Mouse (Mus musculus) inflammation-experienced regulatory T-cells, adult 6 months (primary cell): ENCODE results near the gene Gm21954. TPM values are rescaled to one million over a fixed set of nuclear protein-coding genes. Genes with fewer than 3 reads are reported as not detected.

Experiments used
- ATAC-seq: one replicate; pipeline ENCODE4 v1.8.0; 2017
- polyA plus RNA-seq, 3 experiments: library from polyadenylated mRNA; unstranded; fragments of 100-300 nt; shearing (Covaris generic); gene quantifications; one replicate each; pipeline ENCODE4 v1.2.1; 2017

Gm21954 gene
- not detected for polyA plus RNA-seq

DNA sequence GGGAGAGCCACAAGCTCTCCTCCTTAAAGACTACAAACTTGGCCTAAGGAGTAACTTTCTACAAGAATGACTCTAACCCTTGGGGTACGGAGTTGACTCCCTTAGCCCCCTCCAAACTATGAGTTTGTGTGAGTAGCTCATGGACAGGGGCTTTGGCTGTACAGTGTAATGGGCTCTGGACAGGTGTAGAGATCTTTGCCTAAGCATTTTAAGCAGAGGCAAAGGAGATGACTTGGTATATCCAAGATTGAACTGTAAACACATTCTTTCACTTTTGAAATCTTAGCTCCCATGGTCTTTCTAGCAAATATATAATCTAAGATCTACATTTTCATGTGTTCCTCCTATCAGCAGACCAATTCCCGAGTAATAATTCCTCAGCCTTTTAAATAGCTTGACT, at the start of gene Gm21954:
Gene Gm21954 (minus strand): TSS at position 101 of the 400 bp plus-strand sequence.
- ATAC-seq, result no peak

- ATAC-seq, result no peak
Measured at GRCm38 (mm10) chr3:55521776-55522175, 49.8 kb upstream of the Gm21954 start.

GRCm38 (mm10) chr3:55520240-55521180, 48.5 kb upstream of the Gm21954 start:
- peak; percentile 68 for ATAC-seq

DNA sequence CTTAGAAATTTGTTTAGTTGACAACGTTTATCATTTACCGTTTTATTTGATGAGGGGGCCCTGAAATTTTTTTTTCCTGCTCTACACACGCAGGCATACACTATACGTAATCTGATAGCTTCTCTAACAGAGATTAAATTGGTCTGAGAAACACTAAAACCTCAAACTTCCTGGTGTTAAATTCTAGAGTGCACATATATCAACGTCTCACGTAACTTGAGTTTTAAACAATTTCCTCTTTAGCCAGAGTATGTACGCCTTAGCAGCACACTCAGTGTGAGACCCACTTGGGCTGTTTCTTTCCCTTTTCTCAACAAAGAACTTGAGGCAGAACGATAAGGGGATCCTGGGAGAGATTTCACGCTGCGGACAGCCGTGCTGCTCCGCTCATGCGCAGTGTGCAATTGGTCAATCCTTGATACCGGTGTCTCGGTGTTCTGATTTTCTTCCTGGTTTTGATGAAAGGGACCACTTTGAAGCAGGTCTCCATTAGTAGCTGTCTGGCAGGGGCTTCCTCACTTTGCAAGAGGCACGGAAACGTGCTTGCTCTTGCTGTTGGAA, 45.5 kb upstream of the Gm21954 start:
- no peak for ATAC-seq

- ATAC-seq, result no peak
Measured at GRCm38 (mm10) chr3:55515966-55516365, 44.0 kb upstream of the Gm21954 start.

- no peak for ATAC-seq
Measured at GRCm38 (mm10) chr3:55511658-55512057, 39.6 kb upstream of the Gm21954 start.

- no peak for ATAC-seq
Measured at GRCm38 (mm10) chr3:55510198-55510597, 38.2 kb upstream of the Gm21954 start.

GRCm38 (mm10) chr3:55499298-55499697, 27.3 kb upstream of the Gm21954 start:
- ATAC-seq, result no peak

DNA sequence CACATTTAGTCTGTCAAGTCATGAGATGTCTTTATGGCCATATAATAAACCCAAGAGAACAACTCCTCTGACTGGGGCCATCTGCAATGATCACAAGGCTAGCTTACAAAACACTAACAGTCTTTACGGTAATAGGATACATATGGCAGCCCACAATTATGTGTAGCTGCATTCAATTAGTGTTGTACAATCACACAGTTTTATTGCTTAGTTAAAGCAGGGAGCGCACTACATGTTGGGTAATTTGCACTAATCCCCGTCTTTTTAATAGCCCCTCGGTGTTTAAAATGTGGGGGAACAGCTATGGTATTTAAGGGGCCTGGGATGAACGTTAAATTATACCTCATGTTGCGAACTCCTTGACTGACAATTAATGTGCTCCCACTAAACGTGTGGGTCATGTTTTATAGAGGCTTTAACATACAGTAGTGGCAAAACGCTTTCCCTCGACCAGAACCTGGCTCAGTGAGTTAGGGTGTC, 24.5 kb upstream of the Gm21954 start:
- no peak for ATAC-seq

DNA sequence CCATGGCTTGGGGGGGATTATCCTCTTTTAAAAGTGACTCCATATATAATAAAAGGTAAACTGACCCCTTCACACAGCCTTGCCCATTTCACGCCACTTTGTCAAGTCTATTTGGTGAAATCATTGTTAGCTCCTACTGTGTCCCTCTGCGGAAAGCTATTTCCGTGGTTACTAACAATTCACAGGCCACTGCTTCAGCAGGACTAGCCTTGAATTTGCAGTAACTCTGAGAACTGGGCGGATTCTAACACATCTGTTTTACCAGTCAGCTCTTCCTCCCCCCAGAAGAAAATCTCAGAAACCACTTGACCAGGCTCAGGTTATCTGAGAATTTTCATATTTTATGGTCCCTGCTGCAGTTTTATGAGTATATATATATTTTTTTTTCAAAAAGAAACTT, 23.9 kb upstream of the Gm21954 start:
- no peak for ATAC-seq

DNA sequence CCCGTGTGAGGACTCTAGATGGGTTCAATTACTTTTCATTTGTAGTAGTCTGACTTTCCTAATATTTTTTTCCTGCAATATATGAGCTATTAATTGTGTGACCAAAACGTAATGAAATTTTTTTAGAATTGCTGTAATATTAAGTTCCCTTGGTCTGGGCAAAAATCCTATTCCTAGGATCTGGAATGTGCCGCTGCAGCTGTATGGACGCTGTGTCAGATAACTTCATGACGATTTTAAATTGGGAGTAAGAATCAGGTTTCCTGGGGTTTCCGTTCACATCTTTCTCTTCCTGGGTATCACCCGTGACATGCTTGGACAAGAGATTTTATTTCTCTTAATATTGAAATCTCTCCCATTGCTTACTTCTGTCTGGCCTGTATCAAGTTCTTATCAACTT, 23.2 kb upstream of the Gm21954 start:
- no peak for ATAC-seq

- no peak for ATAC-seq
Measured at GRCm38 (mm10) chr3:55494348-55494747, 22.3 kb upstream of the Gm21954 start.

- ATAC-seq, result no peak
Measured at GRCm38 (mm10) chr3:55492021-55492420, 20.0 kb upstream of the Gm21954 start.

DNA sequence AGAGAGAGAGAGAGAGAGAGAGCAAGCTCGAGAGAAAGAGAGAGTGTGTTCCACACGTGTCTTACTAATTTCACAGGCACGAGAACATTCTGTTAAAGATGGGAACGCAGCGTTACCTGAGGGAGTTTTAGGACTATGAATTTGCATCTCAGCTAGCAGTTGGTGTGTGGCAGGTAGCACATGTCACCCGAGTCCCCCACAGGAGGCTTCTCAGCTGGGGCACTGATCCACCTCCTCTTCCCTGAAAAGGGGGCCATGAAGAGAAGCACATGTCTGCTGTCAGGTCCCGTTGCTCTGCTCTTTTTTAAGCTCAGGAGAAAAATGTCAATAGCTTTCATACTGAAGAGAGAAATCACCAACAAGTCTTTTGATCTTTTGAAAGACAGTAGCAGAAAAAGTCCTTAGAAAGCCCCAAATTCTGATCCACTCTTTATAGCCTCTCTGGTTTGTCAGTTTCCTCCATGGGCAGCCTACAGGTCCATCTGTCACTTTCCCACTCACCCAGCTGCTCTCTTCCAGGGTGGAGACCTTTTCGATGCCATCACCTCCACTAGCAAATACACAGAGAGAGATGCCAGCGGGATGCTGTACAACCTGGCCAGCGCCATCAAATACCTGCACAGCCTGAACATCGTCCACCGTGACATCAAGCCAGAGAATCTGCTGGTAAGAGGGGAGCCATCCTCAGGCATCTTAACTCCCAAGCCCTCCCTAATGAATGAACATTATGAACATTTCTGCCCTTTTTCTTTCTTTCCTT, 17.4 kb upstream of the Gm21954 start:
- no peak for ATAC-seq

DNA sequence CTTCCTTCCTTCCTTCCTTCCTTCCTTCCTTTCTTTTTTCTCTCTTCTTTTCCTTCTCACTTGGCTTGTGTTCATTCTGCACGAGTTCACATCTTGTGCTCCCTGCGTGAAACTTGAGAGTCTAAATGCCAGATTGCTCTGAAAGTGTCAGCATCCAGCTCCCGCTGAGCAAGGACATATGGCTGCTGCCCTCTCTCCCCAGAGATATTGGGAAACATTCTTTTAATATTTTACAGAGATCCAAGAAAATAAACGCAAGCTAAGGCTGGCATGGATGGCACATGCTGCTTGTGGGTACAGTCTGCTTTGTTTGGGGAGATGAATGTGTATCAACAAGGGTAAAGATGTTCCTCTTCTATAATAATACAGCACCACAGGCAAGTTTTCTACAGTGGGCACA, 11.3 kb upstream of the Gm21954 start:
- ATAC-seq, result no peak

DNA sequence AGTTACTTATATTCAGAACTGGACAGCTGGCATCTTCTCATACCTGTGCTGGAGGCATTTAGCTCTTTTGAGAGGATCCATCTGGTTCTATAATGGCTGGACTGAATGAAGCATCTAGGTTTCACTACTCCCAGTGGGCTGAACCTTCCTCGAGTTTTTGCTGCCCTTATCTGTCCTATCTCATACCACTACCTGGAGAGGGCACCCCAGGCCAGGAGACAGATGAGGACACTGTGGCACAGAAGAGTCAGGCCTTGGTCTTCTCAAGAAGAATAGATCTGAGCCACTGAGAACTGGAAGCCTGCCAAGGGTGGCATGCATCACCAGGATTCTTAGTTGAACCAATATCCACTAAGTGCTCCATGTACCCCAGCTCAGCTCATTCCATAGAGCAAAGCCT, 9.1 kb upstream of the Gm21954 start:
- no peak for ATAC-seq

DNA sequence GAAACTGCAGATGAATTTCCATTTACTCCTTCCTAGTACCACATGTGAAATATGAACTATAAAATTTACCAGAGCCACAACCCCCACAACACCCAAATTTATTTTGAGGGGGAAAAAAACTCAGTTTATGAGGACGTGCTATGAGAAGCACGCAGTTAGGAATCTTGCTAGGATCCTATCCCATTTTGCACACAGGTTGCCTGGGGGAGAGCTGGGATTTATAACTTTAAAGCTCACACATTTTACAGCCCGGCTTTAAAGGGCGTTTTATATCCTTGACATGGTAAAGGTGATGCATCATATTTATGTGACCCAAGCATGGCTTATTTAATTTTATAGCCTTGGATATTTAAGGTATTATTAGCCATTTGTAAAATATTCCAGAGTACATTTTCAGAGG, 7.3 kb upstream of the Gm21954 start:
- ATAC-seq, result no peak

GRCm38 (mm10) chr3:55476694-55477093, 4.7 kb upstream of the Gm21954 start:
- ATAC-seq, result no peak

GRCm38 (mm10) chr3:55473146-55473545, 1.1 kb upstream of the Gm21954 start:
- no peak for ATAC-seq

DNA sequence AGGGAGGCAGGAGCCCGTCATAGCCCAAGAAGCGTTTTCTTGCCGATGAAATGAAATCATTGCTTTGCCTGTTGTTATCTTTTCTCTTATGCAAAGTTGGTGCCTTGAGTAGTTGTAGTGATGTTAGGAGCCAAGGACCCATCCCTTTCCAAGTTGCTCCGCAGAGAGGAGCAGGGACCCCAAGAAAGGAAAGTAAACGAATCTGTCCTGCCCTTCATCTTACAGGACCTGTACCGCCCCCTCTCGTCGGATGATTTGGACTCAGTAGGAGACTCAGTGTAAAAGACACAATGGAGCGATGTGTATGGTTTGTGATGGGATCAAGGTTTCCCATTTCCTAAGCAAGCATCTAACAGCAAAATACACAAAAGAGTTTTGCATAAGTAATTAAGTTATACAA, 5.7 kb downstream of the Gm21954 start:
- no peak for ATAC-seq

- no peak for ATAC-seq
Measured at GRCm38 (mm10) chr3:55465785-55466184, 6.2 kb downstream of the Gm21954 start.

- no peak for ATAC-seq
Measured at GRCm38 (mm10) chr3:55464226-55464625, 7.8 kb downstream of the Gm21954 start.
